Mouse (Mus musculus): ENCODE measurements at regions not wholly inside any gene's neighbourhood (a gene's known extent, or its start where the extent isn't known, plus 50 kb on each side); places are given as distances from the start of the nearest gene placed in this dataset.

DNA sequence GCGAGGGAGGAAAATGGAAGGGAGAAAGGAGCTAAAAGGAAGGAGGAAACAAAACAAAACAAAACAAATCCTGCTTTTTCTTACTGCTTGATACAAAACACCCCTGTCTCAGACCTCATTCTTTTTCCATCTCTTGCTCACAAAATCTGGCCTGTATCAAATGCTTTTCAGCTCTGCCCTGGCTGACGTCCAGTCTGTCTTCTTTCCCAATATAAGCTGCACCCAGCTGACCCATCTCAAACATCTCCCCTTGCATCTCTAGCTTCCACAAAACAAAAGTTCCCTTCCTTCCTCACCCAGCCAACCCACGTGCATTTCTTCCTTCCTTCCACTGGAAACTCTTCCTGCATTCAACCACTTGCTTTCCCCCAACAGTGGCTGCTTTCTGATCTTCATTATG lies 183.1 kb upstream of the Usp25 start:
- no peak for DNase-seq (ENCODE audit: low spot score in 2 of 2)

DNA sequence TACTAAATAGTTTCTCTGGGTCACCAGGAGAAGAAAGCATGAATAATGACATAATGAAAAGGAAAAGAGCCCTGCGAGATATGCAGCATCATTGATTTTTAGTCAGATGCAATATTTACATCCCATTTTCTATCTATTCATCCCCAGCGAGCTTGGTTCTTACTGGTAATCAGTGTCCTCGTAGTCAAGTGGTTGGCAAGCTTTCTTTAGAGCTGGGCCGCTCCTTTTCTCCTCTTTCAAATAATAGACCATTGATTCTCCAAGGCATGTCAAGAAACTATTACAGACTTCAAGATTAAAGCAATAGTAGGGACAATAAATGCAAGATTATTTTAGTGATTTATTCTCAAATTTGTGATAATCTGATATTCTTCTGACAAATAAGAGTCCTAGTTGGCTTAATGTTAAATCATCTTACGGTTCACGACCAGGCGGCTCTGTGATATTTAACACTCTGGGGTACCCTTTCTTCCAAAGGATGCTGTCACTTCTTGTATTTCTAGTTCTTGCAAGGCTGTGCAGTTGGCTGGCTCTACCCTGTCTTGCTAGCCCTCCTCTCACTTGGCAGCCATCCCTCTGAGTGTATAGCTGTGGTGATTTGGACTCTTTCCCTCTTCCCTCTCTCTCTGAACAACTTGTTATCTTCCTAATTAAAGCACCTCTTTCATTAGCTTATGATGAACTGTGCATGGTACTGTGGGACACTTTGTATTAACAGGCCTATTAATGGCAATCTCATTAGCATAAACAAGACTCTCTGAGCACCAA lies 185.6 kb upstream of the Usp25 start:
- no peak for DNase-seq (ENCODE audit: low spot score in 2 of 2)

DNA sequence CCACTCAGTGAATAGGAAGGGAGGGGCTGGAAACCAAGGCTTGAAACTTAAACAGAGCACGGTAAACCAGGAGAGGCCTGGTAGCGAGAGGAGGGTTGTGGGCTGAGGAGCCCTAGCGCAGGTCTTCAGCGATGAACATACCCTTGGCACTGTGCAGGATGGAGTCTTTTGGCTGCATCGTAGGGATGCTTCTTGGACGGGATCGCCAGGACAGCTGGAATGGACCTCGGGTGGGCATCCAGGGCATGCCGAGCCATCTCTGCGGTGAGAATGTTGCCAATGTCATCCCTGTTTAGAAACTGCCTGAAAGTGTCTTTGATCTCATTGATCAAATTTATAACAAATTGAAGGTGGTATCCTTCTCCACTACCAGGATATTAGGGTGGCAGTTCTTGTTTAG lies 192.2 kb upstream of the Usp25 start:
- no peak for DNase-seq (ENCODE audit: low spot score in 2 of 2)

DNA sequence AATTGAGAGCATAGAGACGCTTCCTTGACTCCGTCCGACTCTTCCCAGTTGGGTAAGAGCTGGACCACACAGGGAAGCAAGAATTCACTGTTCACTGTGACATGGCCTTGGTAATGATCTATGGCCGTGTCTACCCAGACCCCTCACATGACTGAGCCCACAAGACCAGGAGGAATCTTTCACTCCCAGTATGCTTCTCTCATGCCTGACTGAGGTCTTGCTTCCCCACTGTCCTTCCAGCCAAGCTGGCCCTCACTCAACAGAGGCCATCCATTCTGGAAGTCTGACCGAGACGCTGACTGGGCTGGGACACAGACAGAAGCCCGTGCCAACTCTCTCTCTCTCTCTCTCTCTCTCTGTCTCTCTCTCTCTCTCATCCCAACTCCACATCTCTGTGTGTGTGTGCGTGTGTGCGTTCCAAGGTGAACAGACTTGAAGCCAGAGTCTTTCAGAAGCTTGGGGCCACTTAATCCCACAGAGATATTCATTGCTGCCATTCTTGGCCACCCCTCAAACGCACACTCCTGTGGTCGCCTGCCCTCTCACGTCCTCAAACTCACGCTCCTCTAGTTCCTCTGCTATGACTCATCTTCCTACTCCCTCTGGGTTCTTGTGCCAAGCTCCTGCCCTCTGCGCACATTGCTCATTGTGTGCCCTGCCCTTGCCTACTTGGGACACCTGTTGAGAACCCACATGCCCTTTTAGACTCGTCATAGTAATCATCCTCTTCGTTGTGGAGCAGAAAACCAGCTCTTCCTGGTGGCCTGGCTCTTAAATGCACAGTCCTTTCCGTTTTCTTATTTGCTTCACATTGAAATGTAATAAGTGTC lies 197.2 kb upstream of the Usp25 start:
- no peak for DNase-seq (ENCODE audit: low spot score in 2 of 2)

DNA sequence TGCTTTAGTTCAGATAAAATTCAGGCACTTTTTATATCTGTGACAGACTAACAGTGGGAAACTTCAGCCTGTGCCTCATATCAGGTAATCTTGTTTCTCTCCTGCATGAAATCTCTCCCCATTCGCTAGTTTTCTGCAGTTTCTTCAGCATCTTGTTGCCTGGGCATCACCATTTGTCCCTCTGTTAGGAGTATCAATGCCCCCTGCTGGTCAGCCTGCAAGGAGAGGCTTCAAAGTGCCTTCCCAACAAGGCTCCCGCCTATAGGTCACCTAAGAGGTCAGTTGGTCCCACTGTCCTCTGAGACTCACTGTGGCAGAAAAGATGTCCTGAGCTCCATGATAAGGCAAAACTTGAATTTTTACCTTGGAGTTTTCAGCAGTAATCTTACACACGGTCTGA lies 209.8 kb upstream of the Usp25 start:
- DNase-seq (ENCODE audit: low spot score in 2 of 2) = no peak

DNA sequence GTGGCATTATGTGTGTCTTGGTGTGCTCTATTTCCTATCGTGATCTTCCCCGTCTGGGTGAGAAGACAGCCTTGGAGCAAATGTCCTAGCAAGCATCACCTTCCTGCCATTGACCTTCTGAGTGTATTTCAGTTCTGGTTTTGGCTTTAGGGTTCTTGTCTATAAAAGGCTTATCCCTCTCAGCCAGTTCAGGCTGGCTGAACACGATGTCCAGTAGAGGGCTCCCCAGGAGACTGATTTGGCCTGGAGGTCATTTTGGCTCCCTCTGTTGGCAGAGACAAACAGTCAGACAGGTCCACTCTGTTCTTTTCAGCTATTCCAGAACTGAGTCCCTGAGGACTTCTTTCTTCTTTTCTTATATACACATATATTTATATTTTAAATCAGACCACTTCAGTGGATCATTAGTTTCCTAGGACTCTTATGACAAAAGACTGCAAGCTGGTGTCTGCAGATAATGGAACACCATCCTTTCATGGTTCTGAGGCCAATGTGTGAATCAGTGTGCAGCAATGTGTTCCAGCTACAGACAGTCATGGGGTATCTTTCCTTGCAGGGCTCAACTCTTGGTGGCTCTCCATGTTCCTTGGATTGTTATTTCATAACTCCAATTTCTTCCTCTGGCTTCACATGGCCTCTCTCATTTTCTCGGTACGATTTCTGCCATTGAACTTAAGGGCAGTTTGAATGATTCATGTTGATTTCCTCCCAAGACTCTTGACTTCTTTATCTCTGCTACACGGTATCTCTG lies 226.9 kb upstream of the Usp25 start:
- DNase-seq (ENCODE audit: low spot score in 2 of 2) = peak; percentile 26 to 68

DNA sequence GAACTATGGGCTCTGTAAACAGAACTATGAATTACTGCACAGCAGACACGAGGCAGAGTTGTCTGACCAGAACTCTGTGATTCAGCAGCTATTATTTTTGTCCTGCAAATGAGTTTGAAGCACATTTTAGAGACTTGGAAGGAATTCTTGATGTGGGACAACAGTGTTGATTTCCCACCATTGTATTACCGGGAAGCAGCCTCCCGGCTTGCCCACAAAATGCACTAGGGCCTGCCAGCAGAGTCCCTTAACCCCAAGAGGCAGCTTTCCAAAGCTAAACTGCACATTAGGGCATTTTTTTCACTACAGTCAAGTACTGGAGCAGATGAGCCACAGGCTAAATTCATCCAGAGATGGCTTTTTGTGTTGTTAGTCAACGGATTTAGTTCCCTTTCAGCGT lies 230.8 kb upstream of the Usp25 start:
- no peak for DNase-seq (ENCODE audit: low spot score in 2 of 2)

DNA sequence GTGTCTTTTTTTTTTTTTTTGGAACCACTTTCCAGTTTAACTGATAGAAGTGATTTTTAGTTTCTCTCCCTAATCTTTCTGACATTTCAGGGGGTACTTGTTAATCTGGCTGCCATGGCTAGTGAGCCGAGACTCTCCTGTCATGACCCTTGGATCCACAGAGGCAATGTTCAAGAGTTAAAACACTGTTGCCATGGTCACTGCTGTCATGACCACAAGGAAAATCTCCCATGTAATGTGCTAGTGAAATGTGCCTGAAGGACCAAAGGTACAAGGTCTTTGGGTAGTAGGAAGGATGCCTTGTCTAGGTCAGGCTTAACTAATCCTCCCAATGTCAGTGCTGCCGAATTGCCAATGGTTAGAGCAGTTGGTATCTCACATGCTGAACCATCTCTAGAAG lies 237.7 kb upstream of the Usp25 start:
- DNase-seq (ENCODE audit: low spot score in 2 of 2) = no peak

DNA sequence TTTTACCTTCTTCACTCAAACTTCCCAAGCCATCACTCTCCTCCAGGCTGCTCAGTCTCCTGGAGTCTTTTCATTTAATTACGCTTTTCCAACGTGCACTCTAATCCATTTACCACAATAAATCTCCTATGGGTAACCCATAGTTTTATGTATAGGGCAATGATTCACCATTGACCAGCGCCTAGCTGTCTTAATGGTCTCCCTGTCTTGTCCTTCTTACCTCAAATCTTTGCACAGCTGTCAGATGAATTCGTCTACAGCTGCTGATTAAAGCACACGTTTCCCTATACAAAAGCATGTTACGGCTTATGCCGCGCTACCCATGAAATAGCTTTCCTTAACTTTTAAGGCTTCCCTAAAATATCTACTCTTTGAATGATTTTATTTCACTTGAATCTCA lies 239.5 kb upstream of the Usp25 start:
- DNase-seq (ENCODE audit: low spot score in 2 of 2) = no peak

DNA sequence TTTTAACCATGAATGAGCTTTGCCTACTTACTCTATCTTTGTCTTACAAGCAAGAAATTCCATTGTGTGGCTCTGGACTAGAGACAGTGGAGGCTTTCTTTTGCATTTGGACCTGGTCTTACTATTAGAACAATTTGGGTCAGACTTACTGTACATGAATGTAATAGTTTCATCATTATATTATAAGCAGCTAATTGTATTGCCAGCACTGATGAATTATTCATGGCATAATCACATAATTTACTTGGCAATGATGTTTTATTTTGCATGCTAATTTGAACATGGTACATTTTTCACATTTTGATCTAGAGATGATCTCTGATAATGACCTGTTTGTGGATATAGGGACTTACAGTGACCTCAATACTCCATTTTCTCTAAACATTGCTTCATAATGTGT lies 240.0 kb upstream of the Usp25 start:
- no peak for DNase-seq (ENCODE audit: low spot score in 2 of 2)

DNA sequence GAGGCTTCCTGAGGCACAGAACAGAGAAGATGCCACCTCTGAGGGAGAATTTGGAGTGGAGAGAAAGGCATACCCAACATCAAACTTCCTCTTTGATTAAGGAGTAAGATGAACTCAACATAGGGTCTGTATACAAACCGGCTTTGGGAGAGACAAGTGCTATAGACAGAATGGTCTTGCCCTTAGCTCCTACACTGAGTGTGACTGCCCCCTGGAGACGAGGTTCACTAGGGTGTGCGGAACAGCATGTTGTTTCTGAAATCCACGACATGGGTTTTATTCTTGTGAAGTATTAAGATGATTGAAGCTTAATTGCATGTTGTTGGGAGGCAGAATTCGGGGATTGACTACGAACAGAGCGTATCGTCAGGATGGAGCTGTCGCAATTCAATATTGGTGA lies 244.9 kb upstream of the Usp25 start:
- peak; percentile 16 to 31 for DNase-seq (ENCODE audit: low spot score in 2 of 2)

DNA sequence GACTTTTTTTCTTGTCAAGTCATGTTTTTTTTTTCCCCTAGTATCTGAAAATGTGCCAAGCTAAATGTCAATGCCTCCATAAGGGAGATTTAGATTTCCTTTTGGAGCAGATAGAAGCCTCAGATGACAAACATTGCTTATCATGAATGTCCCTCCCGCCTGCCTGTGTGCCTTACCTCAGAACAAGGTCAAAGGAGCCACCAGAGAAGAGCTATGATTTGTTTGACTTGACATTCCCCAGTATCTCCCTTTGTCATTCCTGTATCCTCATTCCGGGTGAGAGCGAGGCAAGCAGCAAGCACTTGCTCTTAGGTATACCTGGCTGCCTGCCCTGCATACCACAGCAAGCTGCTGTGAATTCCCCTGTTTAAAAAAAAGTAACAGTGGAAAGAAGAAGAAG lies 246.9 kb upstream of the Usp25 start:
- DNase-seq (ENCODE audit: low spot score in 2 of 2) = no peak

DNA sequence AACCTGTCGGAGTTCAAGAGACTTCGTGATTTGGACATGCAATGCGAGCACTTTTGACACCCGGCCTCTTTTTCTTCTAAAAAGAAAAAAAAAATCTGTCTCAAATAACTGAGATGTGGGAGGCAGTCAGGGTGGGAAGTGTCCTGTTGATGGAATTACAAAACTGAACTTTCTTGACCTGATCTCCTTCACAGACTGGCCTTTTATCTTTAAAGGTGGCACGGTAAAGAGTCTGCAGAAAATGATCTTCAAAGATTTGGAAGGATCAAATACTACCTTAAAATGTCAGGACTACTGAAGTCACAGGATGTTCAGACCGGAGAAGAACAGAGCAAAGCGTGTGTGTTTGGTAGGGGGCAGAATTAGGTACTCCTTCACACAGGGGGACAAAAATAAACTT lies 248.0 kb upstream of the Usp25 start:
- DNase-seq (ENCODE audit: low spot score in 2 of 2) = no peak

DNA sequence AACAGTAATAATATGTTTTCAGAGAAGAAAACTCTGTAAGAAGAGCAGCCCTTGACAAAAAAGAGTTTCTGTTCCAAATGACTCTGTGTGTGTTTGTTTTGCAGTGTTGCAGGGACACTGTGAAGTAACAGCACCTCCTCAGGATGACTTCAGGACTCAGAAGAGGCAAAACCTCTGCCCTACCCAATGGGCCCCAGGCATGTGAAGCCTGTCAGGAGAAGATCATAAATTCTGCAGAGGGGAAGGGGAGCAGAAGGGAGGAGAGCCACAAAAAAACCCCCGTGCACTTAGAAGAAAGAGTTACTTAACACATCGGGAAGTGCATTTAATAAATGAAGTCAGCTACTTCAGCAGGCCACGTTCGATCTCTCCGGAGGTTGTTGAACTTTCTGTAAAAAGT lies 248.5 kb upstream of the Usp25 start:
- DNase-seq (ENCODE audit: low spot score in 2 of 2) = no peak

DNA sequence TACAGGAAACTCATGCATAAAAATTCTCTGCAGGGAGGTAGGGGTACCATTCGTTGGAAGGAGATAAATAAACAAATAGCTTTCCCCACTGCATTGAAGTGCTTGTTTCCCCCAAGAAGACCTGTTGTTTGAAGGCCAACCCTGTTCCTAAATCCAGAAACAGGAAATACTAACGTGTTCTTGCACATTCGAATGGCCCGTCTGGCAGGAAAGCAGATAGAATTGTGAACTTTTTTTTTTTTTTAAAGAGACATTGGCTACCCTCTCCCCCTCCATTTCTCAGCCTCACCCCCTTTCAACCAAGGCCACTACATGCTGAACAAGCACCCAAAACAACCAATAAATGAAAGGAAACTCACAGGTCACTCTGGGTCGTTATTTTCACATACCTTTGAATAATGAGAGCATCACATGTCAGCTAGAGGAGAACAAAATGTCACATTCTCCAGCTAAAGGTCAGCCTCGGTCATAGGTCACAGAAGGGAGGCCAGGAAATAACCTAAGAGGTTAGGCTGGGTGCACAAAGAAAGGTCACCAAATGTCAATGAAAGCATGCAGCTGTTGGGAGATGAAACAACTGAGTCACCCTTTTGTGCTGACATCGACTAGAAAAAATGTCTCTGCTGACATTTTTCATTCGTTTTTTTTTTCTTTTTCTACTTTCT lies 250.8 kb upstream of the Usp25 start:
- no peak for DNase-seq (ENCODE audit: low spot score in 2 of 2)

DNA sequence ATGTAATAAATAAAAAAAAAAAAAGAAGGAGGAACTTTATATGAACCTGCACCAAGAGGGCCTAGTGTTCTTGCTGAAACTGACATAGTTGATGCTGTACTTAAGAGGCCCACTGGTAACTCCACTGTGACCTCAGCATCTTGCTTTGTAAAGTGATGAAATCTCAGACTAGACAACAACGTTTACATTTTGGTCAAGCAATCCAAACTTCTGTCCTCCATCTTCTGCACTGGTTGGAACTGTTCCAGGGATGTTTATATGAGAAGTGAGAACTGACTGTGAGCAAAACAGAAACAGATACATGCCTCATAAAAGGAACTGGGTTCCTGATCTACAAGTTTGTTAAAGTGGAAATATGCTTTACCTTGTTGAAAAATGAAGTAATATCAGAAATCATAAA lies 251.7 kb upstream of the Usp25 start:
- no peak for DNase-seq (ENCODE audit: low spot score in 2 of 2)

DNA sequence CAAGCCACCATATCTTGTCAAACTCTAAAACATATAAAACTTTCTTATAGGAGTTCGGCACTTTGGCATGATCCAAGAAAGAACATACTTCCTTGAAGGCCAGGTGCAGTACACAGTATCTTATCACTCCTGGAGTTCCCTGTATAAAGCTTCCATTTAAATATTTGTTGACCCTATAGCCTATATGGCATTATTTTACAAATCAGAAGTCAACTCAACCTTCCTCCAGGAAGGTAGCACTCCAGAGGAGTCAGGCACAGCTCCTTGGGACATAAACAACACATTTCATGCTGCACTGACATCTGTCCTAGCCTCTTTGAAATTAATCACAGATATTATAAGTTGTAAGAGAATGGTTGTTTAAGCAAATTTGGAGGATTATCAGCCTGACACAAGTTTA lies 252.5 kb upstream of the Usp25 start:
- no peak for DNase-seq (ENCODE audit: low spot score in 2 of 2)

DNA sequence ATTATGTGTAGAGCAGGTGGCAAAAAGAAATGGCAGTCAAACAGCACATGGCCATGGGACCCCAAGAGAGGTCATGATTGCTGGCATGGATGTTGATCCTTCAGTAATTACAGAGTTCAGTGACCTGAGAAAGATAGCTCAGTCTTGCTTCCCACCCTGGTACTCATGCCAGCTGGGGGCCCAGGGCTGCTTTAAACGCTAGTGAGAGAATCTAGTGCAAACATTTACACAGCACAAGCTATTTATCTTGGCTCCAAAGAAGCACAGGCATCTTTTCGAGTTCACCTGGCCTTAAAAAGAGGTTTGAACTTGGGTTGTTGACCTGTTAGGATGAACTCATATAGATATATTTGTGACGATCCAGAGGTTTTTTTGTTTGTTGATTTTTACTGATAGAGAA lies 258.6 kb upstream of the Usp25 start:
- DNase-seq (ENCODE audit: low spot score in 2 of 2) = no peak

DNA sequence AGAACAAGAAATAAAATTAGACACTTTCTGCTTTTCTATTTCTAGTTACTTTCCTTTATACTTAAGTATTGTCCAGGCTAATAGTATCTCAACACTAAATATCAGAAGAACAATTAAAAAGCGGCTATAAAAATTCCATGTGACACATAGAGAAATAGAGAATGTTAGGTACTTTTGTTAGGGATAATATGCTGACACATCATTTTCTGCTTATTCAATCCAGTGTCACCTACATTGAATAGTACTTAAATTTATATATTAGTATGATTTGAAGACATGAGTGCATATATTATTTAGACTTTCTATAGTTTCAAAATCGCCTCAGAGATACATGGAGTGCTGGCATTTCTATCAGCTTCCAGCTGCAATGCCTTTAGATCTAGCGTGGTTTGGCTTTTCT lies 267.1 kb upstream of the Usp25 start:
- no peak for DNase-seq (ENCODE audit: low spot score in 2 of 2)

DNA sequence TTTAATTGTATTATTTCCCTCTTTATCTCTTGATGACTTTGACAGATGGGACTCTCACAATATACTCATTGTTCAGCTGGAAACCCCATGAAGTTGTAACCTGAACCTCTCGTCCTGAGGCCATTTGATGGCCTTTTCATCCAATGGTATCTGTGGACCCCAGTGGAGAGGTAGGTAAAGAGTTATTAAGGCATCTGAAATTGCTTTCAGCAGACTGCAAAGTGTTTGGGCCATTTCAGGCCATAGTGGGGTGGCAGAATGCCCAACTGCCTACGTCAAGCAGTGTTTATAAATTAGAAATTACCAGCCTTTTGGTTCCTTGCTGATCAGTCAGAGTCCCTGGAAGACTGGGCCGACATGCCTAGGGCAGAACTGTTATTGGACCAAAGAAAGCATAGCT lies 272.4 kb upstream of the Usp25 start:
- DNase-seq (ENCODE audit: low spot score in 2 of 2) = no peak

DNA sequence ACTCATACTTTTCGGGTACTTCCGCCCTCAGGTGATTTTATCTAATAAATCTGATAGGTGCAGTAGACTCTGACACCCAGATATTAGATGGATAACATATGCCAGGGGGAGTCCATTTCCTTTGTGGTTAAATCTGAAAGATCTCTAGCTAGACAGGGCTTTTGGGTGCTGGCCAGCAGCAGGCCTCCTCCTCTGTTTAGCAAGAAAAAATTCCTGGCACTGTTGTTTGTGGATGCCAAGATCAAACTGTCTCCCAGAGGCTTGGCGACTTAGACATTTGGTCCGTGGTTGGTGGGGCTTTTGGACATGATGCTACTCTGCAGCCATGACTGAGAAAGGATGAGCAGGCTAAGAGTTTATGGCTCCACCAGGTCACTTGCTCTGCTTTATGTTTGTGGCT lies 287.5 kb upstream of the Usp25 start:
- DNase-seq (ENCODE audit: low spot score in 2 of 2) = no peak

DNA sequence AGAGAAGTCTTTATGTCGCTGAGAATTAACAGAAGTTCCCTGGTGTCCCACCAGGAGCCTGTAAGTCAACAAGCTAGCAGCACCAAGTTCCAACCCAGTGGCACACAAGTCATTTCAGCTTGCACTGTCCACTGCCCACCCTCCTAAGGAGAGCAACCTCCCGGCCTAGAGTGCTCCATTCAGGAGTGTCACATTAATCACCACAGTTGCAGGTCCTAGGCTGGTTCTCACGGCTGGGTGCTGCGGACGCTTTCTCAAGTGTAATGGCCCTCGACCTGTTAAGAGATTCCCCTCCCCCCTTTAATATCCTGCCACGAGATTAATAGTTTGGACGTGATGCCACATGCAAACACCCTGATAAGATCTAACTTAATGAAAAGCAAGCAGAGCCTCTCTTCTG lies 288.2 kb upstream of the Usp25 start:
- DNase-seq (ENCODE audit: low spot score in 2 of 2) = no peak

All from urinary bladder, adult 18-20 months (tissue).